Mouse (Mus musculus): ENCODE measurements around the gene Atp10a. TPM values are rescaled to one million over a fixed set of nuclear protein-coding genes. Genes with fewer than 3 reads are reported as not detected.

Atp10a gene
- total RNA-seq, 2 experiments from 2014 or later: 6.6 to 8.8 TPM

DNA sequence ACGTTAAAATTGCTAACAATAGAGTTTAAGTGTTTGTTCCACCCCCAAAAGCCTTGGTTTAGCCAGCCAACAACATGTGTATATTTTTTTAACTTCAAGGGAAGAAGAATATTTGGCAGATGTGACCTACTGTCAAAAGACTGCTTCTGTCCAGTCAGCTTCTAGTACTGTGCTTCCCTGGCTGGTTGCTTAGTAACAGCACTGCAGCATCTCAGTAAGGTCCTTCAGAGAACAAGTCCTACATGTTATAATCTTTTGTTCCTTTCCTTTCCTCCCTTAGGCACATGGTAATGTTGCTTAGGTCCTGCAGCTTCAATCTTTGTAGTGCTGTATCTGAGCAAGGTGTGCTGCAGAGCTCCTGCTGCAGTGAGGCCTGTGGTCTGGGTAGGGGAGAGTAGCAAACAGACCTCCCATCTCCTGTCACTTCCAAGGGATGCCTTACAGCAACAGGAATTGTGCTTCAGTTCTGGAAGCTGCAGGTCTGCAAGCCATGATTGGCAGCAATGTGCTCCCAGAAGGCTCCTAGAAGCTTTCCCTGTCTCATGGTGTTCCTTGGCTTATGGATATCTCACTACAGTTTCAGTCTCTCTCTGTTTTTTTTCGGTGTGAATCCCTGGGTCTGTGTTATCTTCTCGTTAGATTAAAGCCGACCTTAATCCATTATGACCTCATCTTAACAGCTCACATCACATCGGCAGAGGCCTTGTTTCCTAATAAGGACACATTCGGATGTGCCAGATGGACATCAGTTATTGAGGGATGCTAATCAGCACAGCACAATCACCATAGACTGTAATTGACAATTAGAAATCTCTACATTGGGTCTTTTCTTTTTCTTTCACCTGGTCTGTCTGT lies 34.3 kb downstream of the Atp10a start:
- DNase-seq (ENCODE audit: low spot score in 2 of 2): no peak

DNA sequence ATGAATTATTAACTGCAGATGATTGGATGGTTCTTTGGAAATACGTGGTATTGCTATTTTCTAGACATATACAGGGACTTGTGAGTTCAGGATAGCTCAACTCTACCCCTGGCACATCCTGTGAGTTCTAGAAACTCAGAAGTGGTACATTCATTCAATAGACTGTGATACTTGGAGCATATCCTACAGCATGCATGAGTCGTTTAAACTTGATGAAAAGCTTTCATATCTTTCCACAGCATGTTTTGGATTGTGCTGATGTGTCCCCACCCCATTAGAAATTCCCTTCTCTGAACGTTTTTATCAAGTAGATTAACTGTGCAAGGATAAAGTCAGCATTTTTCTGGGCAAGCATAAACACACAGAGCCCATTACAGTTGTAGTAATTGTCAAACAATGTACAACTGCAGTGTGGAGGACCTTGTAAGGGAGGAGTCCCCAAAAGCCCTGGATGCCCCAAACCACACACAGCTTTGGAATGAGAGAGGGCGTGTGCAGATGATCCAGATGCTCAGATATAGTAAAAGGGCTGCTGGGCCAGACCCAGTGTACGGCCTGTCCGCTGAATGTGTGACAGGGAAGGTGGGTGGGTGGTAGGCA lies 35.1 kb downstream of the Atp10a start:
- no peak for DNase-seq (ENCODE audit: low spot score in 2 of 2)

GRCm38 (mm10) chr7:58692704-58693103 lies 36.7 kb downstream of the Atp10a start:
- no peak for DNase-seq (ENCODE audit: low spot score in 2 of 2)

DNA sequence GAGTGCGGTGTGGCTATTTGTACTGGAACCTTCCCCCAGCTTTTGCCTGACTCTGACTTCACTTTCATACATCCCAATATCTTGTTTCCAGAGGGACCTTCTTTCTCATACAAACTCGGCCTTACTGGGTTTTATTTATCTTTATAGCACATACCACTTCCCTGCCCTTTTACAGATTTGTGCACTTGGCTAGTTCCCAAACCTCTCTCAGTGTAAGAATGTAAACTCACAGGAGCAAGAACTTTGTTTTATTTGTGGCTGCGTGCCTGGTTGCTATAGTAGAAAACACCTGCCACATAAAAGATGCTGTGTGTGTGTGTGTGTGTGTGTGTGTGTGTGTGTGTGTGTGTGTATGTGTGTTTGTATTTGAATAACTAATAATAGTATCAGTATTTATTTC lies 37.4 kb downstream of the Atp10a start:
- DNase-seq (ENCODE audit: low spot score in 2 of 2): no peak

GRCm38 (mm10) chr7:58695661-58696060 lies 39.7 kb downstream of the Atp10a start:
- DNase-seq (ENCODE audit: low spot score in 2 of 2): no peak

- DNase-seq (ENCODE audit: low spot score in 2 of 2): no peak
Measured at GRCm38 (mm10) chr7:58697092-58697491, 41.1 kb downstream of the Atp10a start.

DNA sequence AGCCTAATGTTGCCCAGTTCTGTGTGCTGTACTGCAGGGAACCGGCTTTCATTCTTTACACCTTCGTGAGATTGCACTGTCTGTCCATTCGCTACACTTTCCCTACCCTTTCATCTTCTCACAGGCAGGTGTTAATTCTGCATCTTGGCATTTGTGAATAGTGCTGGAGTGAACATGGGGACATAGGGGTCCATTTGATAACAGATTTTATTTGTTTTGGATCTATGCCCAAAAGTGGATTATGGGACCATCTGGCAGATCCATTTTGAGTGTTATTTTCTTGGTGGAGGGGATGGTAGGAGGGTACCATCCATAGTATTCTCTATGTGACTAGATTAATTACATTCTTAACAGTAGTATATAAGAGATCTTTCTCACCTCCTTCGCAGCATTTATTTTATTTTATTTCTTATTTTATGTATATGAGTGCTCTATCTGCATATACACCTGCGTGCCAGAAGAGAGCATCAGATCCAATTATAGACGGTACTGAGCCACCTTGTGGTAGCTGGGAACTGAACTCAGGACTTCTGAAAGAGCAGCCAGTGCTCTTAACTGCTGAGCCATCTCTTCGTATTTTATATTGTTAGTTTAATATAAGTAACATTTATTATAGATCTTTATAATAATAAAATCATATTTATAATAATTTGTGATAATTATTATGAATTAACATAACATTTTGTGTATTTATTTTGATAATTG lies 42.9 kb downstream of the Atp10a start:
- no peak for DNase-seq (ENCODE audit: low spot score in 2 of 2)

DNA sequence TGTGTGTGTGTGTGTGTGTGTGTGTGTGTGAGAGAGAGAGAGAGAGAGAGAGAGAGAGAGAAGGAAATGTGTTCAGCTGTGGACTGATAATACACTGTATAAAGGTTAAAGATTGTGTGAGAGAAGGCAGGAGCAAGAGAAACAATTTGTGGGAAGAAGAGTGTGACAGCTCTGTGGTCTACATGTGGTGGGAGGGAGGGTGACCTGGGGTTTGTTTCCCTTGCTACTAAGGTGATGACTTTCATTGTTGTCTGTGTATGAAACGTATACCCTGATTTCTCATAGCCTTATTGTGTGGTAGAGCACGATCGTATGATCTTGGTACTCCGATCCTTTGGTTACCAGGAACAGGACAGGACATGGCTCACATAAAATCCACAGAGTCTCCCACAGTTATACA lies 45.3 kb downstream of the Atp10a start:
- no peak for DNase-seq (ENCODE audit: low spot score in 2 of 2)

DNA sequence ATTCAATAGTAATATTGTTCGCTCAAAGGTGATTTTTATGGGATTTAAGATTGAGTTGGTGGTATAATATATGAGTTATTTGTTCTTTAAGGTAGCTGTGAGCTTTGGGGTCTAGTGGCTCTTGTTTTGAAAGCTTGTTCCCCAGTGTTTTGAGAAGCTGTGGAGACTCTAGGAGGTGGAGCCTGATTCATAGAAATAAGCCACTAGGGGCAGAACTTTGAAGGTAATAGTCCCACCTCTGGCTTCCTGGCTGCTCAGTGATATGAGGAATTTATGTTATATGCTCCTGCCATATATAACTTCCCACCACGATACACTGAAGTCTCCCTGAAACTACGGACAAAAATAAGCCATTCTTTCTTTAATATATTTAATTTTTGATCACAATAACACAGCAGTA lies 49.2 kb downstream of the Atp10a start:
- DNase-seq (ENCODE audit: low spot score in 2 of 2): no peak

DNA sequence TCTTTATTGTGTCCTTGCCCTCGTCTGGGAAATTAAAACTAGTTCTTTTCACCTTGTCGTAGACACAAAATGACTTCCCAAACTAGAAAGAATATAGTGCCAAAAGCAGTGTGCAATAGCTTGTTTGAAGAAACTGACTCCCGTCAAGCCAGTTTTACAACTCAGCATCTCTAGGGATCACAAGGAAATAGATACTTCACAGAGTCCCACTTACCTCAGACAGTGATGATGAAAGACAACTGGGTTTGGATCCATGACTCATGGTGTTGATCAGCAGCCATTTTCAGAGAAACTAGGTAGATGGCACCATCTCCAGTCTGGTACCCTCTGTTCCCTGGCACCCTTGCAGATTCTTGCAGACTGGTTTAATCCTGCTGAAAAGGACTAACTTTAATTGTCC lies 53.3 kb downstream of the Atp10a start:
- no peak for DNase-seq (ENCODE audit: low spot score in 2 of 2)

DNA sequence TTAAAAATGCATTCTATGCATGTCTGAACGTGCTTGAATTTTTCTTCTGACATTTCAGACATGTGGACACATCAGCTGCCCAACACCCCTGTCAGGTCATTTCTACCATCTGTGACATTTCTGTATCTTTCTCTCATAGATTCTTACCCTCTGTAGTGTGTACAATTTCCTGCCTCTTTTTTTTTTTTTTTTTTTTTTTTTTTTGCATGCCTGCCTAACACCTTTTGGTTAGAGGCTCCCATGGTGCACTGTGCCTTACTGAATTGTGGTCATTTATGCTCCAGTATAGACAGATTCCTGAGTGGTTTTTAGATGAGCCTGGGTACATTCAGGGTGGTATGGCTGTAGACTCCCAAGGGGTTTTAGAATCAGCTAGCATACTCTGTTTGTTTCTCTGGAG lies 54.3 kb downstream of the Atp10a start:
- no peak for DNase-seq (ENCODE audit: low spot score in 2 of 2)

GRCm38 (mm10) chr7:58711811-58712210 lies 55.8 kb downstream of the Atp10a start:
- DNase-seq (ENCODE audit: low spot score in 2 of 2): no peak

- DNase-seq (ENCODE audit: low spot score in 2 of 2): no peak
Measured at GRCm38 (mm10) chr7:58715576-58716144, 59.7 kb downstream of the Atp10a start.

GRCm38 (mm10) chr7:58716626-58717025 lies 60.7 kb downstream of the Atp10a start:
- DNase-seq (ENCODE audit: low spot score in 2 of 2): no peak

DNA sequence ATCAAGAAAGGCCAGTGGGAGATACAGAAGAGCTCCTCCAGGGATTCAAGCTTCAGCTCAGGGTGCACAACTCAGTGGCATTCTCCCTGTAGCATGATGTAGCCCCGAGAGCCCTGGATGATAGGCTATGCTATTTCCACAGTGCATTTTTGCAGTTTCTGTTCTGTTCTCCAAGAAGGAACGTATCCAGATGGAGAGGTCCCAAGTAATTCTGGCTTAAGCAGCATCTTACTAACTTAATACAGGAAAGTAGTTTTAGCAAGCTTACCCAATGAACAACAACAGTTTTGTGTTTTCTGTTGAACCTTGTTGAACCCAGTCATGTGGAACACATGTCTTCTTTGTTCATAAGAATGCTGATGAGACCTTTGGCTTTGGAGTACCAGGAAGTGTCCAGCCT lies 62.6 kb downstream of the Atp10a start:
- DNase-seq (ENCODE audit: low spot score in 2 of 2): no peak

- no peak for DNase-seq (ENCODE audit: low spot score in 2 of 2)
Measured at GRCm38 (mm10) chr7:58719218-58719938, 63.4 kb downstream of the Atp10a start.

GRCm38 (mm10) chr7:58722250-58722649 lies 66.3 kb downstream of the Atp10a start:
- DNase-seq (ENCODE audit: low spot score in 2 of 2): no peak

- peak; percentile 69 to 81 for DNase-seq (ENCODE audit: low spot score in 2 of 2)
Measured at GRCm38 (mm10) chr7:58730201-58730600, 74.2 kb downstream of the Atp10a start.

GRCm38 (mm10) chr7:58730831-58731230 lies 74.9 kb downstream of the Atp10a start:
- DNase-seq (ENCODE audit: low spot score in 2 of 2): no peak

DNA sequence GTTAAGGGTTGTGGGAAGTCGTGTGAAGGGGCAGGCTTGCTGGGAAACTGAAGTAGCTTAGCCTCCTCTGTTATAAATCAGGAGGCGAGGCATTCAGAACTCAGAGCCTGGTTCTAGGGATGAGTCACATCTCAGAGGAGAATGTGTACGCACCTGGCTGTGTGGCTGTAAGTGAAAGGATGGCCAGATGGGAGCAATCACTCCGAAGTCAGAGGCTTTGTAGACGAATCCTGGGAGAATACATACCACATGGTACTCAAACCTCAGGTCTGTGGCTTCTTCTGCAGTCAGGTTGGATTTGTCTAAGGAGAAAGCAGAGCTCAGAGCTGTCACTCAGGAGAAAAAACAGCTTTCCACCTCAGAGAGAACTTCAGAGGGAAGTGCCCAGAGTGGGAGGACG lies 76.4 kb downstream of the Atp10a start:
- peak; percentile 8 to 12 for DNase-seq (ENCODE audit: low spot score in 2 of 2)

GRCm38 (mm10) chr7:58733490-58733901 lies 77.5 kb downstream of the Atp10a start:
- no peak for DNase-seq (ENCODE audit: low spot score in 2 of 2)
